Mouse (Mus musculus): ENCODE data around the gene Rnf130.
A peak's percentile ranks its signal among the peaks of the same experiment; 100 is the strongest.

The Rnf130 gene

DNA sequence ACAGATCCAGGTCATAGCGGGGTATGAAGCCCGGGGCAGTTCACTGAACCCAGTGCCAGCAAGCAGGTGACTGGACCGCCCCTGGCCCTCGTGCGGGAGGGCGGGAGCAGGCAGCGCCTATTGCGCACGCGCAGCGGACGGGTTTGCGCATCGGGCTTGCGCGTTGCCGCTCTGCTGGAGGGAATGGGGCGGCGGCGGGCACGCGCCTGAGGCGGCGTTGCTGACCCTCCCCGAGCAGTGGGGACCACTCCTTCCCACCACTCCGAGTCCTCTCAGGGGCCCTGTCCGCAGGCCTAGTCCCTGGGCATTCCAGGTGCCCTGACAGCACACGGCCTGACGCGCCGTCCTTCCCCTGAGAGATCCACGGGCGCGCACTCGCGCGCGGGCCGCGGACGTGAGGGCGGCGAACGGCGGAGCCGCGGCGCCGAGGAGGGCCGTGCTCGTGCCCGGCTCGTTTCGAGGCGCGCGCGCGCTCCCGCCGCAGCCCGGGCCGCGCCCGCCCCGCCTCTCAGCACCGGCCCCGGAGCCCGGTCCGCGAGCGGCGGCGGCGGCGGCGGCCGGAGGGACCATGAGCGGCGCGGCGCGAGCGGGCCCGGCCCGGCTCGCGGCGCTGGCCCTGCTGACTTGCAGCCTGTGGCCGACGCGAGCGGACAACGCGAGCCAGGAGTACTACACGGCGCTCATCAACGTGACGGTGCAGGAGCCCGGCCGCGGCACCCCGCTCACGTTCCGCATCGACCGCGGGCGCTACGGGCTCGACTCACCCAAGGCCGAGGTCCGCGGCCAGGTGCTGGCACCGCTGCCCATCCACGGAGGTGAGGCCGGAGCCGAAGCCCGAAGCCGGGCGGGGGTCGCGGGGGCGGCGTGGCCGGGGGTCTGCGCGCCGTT, at the start of gene Rnf130:
Rnf130 (plus strand) TSS at position 514 of the 888 bp plus-strand sequence.
- DNase-seq (ENCODE audit: low read depth, low spot score): peak; percentile 87

DNA sequence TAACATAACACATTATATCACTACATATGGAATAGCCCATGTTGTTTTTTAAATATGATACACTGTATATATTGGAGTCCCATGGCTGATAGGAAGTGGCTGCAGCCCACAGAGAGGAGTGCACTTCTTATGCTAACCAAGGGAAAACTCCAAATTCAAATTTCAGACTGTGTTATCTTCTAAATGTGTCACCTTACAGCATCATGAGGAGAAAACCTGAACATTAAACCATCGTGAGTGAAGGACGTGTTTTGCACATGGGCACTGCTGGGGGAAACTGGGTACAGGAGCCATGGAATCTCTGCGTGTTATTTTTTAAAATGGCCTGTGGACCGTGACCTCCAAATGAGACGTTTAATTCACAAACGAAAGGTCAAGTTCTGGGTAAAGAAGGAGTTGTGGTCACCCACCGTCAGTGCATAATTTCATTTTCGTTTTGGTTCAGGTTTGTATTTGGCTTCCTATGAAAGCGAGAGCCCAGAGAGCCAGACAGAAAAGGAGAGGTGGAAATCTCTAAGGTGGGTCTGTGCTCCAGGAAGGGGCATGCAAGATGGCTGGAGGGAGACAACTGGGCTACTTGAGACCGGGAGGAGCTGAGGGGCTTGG, 47.1 kb upstream of the Rnf130 start:
- no peak for DNase-seq (ENCODE audit: low read depth, low spot score)

DNA sequence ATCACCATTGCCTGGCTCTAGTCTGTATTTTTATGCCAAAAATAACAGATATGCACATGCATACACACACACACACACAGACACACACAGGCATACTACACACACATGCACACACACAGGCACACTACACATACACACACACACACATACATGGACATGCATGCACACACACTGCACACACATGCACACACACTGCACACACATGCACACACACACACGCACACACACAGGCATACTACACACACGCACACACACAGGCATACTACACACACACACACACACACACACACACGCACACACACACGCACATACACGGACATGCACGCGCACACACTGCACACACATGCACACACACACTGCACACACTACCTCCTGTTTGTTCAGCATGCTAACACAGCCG, 46.2 kb upstream of the Rnf130 start:
- no peak for DNase-seq (ENCODE audit: low read depth, low spot score)

DNA sequence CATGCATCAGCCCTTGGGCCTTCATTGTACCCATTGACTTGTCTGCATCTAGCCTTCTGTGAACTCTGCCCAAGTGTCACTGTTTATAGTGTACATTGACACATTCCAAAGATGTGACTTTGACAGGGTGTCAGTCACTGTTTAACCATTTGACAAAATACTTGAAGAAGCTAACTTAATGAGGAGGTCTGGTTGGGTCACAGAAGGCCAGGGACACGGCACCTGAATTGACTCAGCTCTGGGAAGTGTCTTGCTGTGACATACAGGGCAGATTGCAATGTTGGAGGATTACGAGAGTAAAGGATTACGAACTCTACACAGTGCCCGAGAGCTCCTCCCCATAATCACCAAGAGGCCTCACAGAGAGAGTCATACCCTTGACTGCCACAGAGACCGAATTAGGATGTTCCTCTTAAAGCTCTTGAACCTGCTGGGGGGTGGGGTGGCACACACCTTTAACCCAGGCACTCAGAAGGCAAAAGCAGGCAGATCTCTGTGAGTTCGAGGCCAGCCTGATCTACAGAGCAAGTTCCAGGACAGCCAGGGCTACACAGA, 44.4 kb upstream of the Rnf130 start:
- DNase-seq (ENCODE audit: low read depth, low spot score): no peak

DNA sequence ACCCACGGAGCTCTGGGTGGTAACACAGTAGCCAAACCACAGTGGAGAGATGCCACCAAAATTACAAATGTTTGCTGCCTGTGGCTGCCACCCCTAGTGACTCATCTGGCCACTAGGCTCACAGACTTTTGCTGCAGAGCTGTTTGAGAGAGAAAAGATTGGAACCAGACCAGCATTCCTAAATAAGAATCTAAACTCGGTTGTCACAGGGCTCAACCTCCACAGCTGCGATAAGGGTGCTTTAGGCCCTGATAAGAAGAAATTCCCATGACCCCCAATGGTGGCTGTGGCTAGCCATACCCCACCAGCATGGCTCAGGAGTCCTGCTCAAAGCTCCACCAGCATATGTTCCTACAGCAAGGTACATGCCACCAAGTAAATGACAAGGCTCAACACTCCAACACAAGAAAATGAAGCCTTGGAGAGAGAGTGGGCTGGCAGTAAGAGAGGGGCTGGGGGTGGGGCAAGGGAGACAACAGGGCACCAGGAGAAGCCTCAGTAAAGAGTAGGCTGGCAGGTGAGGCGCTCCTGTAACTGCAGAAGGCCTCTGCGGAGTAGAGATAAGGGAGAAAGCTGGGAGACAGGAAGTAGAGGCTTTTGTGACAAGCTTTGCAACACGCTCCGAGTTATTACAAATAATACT, 43.7 kb upstream of the Rnf130 start:
- DNase-seq (ENCODE audit: low read depth, low spot score): no peak

DNA sequence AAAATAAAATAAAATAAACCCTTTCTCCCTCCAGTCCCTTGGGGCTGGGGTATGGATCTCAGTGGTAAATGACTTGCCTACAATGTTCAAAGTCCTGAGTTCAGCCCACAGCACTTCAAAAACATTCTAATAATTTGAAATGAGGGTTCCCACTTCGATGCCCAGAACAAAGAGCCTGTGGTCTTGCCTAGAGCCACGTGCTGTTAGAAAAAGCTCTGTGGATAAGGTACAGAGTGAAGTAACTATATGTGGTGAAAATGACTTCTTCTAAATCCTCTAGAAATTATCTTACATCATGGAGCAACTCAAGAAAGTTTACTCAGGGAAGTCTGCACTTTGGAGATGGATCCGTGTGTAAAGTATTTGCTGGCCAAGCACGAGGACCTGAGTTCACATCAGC, 43.1 kb upstream of the Rnf130 start:
- DNase-seq (ENCODE audit: low read depth, low spot score): no peak

DNA sequence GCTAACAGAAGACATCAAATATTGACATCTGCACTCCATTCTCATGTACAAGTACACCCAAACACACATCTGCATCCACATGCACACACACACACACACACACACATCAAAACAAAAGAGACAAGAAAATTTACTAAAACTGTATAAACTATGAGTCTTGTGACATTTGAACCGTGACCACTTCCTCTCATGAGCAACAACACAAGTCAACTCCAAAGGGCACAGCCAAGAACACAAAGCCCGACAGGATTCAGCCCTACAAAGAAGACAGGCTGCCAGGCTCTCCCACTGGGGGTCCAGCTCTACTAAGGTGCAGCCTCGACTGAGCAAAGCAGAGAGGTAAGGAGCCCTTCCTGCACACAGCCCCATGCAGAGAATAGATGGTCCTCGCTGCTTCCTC, 42.3 kb upstream of the Rnf130 start:
- no peak for DNase-seq (ENCODE audit: low read depth, low spot score)

DNA sequence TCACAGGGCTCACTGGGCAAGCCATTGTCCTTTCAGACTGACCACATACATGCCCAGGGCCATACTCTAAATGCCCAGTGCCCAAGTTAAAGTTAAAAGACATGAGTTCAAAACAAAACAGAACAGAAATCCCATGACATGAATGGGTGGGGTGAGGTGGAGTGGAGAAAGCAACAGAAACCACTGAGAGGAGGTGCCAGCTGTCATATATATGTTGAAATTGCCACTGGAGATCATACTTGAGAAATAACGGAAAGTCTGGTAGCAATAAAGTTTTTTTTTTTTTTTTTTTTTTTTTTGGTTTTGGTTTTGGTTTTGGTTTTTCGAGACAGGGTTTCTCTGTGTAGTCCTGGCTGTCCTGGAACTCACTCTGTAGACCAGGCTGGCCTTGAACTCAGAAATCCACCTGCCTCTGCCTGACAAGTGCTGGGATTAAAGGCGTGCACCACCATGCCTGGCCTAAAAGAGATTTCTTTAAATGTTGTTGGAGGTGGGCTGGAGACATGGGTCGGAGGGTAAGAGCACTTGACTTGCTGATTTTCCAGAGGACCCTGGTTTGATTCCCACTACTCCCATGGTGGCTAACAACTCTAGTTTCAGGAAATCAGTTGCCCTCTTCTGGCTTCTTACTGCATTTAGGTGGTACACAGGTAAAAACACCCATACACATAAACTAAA, 41.1 kb upstream of the Rnf130 start:
- no peak for DNase-seq (ENCODE audit: low read depth, low spot score)

DNA sequence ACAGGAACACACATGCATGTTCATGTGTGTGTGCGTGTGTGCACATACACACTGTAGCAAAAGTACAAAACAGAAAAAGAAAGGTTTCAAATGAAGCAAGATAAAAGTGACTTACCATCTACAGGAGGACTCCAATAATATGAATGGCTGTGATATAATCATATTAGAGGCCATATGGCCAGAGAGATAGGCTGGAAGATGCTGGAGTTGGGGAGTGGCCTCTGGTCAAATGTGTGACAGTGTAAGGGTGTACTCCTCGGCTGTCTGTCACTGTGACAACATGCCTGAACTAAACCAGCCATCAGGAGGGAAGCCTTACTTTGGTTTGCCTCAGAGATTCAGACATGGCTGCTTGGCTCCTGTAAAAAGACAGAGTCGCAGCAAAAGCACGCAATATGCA, 40.1 kb upstream of the Rnf130 start:
- no peak for DNase-seq (ENCODE audit: low read depth, low spot score)

DNA sequence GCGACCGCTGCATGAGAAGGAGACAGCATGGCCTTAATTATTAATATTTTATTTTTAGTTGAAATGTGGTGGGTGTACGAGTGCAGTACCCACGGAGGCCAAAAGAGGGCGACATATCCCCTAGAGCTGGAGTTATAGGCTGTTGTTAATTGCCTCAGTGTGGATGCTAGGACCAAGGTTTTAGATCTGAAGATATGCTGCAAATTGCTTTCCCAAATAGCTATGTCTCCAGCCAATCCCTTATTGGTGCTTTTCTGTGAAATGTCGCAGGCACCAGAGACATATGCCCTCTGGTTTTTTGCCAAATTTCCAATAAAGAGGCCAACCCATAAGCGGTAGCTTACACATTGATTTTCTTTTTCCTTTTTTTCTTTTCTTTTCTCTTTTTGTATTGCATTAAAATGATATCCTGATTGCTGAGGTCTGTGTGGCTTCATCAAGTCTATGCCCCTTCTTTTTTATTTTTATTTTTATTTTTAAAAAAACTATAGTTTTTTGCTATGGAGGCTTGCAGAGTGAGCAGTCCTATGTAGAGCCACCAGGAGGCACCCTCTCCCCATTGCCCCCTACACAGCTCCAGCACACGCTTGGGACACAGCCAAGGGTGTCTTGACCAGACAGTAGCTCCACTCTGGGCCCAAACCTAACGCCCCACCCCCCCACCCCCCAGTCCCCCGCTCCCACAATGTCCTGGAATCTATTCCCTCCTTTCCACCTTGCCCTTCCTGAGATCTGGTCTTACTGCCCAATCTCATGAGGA, 38.7 kb upstream of the Rnf130 start:
- peak; percentile 38 for DNase-seq (ENCODE audit: low read depth, low spot score)

DNA sequence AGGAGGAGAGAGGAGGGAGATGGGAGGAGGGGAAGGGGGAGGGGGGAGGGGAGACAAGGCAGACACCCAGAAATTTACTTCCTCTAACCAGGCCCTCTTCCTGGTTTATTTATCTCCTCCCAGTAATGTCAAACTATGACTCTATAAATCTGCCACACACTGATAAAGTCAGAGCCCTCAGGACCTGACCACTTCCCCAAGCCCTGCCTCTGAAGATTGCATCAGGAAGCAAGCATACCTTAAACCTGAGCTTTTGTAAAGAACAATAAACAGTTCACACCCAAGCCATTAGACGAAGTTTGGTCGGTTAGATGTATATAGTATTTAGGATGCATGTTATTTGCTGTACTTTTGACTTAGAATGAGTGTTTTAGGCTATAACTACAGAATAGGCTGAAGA, 30.6 kb upstream of the Rnf130 start:
- DNase-seq (ENCODE audit: low read depth, low spot score): no peak

DNA sequence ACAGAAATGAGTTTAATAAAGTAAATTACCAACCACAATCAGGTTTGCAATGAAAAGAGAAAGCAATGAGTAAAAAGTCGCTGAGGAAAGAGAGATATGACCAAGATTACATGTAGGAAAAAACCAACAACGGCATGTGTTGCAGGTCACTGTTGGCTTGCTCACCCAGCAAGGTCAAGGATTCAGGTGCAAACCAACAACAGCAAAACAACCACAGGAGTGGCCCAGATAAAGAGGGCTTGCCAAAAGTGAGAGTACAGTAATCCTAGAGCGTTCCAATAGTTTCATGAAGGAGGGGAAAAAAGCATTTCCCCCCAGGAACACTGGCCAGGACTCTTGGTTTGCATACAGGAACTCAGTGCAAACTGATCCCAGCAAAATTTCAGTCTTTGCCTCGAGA, 28.7 kb upstream of the Rnf130 start:
- no peak for DNase-seq (ENCODE audit: low read depth, low spot score)

DNA sequence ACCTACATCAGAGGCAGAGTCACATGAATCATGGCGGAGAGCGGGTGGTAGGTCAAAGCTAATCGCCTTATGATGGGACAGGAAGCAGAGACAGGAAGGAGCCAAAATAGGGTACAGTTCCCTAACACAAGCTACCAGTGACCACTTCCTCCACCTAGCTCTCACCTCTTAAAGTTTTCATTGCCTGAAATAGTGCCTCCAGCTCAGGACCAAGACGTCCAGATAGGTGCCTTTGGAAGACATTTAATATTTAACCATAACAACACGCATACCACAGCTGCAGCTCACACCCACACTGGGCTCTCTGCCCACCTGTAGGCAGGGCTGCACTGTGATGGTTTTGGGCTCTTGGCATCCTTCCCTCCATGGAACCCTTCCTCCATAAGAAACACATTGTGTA, 27.8 kb upstream of the Rnf130 start:
- DNase-seq (ENCODE audit: low read depth, low spot score): no peak

DNA sequence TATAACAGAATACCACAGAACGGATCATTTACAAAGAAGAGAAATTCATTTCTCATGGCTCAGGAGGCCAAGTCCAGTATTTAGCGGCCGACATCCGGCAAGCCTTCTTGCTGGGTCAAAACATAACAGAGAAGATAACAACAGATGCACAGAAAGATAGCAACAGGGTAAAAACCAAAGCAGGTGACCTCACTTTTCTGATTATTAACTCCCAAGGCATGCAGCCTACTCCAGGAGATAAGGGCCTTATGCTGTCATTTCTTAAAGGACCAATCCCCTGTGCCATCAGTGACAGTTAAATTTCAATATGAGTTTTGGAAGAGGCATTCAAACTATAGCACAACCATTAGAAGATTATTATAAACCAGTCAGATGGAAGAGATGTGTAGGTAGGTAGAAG, 22.3 kb upstream of the Rnf130 start:
- DNase-seq (ENCODE audit: low read depth, low spot score): no peak

DNA sequence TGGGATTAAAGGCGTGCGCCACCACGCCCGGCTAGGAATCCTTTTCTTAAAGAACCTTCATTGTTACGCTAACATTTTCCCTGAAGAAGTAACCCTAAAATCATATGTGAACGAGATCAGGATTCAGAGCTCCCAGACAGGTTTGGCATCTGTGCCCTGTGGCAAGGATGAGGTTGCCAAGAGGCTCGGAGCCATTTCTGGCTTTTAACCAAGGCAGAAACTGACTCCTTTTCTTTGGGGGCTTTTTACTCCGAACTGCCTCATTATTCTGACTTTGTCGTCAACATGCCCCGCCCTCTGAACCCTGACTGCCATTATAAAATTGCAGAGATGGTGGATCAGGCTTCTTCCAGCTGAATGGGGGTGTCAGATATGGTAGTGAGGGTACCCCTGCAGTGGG, 17.4 kb upstream of the Rnf130 start:
- DNase-seq (ENCODE audit: low read depth, low spot score): no peak

DNA sequence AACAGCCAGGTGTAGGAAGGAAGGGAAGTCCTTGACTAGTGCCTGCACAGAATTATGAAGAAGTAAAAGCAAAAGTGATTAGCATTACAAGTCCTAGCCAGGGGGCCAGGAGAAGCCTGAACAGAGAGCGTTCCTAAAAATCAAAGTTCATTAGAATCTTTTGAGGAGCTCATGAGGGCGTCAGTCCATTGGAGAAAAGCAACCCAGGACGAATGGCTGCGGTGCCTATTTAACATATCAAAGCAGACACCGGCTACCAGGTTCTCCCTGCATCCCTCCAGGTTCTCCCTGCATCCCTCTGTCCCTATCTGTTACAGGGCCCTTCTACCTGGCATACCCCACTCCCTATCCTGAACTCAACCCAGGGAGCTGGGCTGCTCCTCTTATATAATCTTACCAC, 16.9 kb upstream of the Rnf130 start:
- no peak for DNase-seq (ENCODE audit: low read depth, low spot score)

DNA sequence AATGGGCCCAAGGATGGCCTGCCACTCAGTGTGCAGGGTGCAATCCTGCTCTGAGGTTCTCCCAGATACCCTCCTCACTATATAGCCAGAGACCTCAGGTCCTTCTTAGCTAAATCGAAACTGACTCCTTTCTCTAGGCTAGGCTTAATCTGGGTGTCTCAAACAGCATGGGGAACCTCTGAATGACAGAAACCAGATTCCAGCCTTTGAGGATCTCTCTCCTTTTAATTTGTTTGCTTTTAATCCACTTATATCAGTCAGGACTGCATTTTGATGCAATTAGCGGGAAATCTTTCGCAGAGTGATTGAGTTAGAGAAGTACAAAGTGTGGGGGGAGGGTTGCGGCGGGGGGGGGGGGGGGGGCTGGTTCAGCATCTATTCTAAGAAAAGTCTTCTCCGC, 12.1 kb upstream of the Rnf130 start:
- DNase-seq (ENCODE audit: low read depth, low spot score): no peak

DNA sequence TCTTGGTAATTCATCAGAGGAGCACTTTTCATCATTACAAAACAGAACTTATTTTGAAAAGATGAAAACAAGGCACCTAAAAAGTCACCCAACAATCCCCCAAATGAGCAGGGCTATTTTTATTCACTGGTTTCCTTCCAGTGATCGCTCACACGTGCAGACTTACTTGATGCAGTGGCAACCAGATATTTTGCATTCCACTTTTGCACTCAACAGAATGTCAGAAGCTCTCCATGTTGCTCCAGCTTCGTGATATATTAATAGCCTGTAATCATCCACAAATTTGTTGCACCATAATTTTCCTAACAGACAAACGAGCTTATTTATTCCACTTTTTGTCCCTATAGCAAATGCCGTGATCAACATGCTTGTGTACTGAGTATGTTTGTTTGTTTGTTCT, 8.6 kb upstream of the Rnf130 start:
- DNase-seq (ENCODE audit: low read depth, low spot score): no peak

DNA sequence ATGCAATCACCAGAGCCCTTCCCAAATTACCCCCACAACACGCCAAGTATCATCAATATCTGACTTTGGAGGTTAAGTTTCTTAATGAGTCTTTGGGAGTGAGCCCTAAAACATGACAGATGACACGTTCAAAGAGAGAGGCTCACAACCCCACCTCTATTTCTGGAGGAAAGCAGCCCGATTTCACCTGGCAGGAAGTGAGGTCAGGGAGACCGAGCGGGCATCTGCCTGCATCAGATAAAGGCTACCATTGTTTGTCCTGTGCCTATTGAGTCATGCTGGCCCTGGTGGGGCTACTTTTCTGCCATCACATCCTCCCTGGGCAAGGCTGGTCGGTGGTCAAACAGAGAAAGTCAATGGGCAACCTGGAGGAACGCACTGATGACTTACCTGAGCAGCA, 7.6 kb upstream of the Rnf130 start:
- DNase-seq (ENCODE audit: low read depth, low spot score): no peak

DNA sequence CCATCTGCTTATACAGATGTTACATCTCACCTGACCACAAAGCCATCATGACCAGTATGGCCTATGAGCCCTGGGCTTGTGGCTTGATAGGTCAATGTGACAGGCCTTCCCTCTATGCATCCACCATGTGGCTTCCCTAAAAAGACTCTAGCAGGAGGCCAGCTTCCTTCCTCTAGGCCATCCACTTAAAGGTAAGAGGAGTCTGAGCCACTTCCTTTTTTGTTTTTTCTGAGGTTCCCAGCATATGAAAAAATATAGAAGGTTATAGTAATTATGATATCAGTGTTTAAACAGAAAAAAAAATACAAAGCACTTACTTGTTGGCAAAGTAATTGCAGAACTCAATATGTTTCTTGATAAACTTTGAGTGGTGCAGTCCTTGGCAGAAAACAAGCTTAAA, 6.3 kb upstream of the Rnf130 start:
- no peak for DNase-seq (ENCODE audit: low read depth, low spot score)

DNA sequence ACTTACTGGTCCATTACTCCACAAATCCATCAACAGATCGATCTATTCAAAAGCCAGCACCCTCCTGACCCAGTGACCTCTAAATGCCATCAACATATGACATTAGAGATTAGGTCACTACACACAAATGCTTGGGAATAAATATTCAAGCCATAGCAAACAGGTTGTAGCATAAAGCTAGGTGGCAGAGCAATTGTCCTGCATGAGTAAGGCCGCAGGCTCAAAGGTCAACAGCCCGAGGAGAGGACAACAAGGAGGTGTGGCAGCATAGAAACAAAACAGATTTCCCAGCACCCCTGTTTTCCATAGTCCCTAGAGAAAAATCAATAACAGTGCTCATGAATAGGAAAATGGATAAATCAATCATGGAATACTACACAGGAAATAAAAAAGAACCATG, 3.1 kb upstream of the Rnf130 start:
- DNase-seq (ENCODE audit: low read depth, low spot score): no peak

All from retina, postnatal 7 days (tissue).